Mouse (Mus musculus) thymus, adult 2 months (tissue): ENCODE results near the gene Nop53.

Experiments used
- CTCF ChIP-seq: fragments of 200-500 bp; IDR thresholded peaks from 2 replicates; pipeline ENCODE4 v1.5.1; 2012; ENCODE audit warnings: mild to moderate bottlenecking, control low read depth, low read length, moderate library complexity, borderline replicate concordance; ENCODE audit not compliant: control insufficient read depth, poor library complexity, insufficient read depth; ENCODE audit errors: extremely low read depth
- POLR2A ChIP-seq: fragments of 200-500 bp; IDR thresholded peaks from 2 replicates; pipeline ENCODE4 v1.6.1; 2012; ENCODE audit warnings: mild to moderate bottlenecking, low read length, control low read depth, moderate library complexity; ENCODE audit not compliant: control insufficient read depth, poor library complexity, insufficient read depth; ENCODE audit errors: extremely low read depth

DNA sequence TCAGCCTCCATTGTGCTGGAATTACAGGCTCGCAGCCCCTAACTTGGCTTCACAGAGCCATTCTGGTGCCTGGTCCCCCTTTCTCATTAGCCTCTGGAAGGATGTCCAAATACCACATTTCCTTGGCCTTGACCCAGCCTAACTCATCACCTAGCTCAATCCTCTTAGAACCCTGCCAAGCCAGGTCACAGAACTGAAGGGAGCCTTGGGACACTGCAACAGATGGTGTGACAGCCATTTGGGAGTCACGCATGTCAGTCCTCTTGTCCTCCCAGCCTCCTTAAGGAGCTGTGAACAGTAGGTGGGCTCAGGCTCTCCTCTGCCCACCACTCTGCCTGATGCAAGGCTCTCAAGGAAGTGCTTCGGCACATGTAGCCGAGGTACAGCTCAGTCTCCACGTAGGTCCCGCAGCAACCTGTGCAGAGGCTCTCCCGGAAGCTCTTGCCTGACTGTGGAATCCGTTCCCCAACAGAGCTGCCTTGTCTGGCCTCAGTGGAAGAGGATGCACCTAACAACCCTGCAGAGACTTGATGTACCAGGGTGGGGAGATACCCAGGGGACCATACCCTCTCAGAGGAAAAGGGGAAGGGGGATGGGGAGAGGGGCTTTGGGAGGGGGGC lies 37.8 kb downstream of the Nop53 start:
- no peak for TF ChIP-seq POLR2A
- no peak for TF ChIP-seq CTCF
